Mouse (Mus musculus): ENCODE results near the gene Pax3.

GRCm38 (mm10) chr1:78140505-78141303, 56.2 kb downstream of the Pax3 start:
- TF ChIP-seq POLR2A (IDR thresholded peaks at IDR 0.05; ENCODE audit: borderline replicate concordance, low read depth, low read length) (no peak), CTCF (IDR thresholded peaks at IDR 0.05; ENCODE audit: low read depth, low read length) (no peak)

All from bone marrow macrophage, adult 2 months (primary cell).